ENCODE assay signal across 9 mouse cellular contexts in genomic region chr11:8566250-8566853, GRCm38 (mm10).
DNase-seq lines count a peak whose midpoint lies in the region; ATAC-seq lines count a peak whose summit lies in the region.
"Had no signal": no experiment of that assay in that cellular context is flagged by ENCODE, and none has a peak within 500 bp of the region (broad histone marks: within the 10 kb centered on the region; RNA-seq: fewer than 3 reads in every experiment).

No protein-coding gene starts in this region.

- ATAC-seq in hindbrain, embryonic 13.5 days (ENCODE audit: low FRiP score), result no peak

- no peaks in the 10 kb centered on the region for H3K27me3 ChIP-seq in hindbrain, embryonic 13.5 days
- H3K27me3 ChIP-seq: limb, embryonic 15.5 days had no signal

- no peak overlapping the region for H3K9ac ChIP-seq in hindbrain, embryonic 13.5 days
- H3K9ac ChIP-seq: limb, embryonic 15.5 days had no signal

- peak; percentile 58 for DNase-seq in layer of hippocampus, adult 11-12 months (ENCODE audit: low spot score)
- DNase-seq in layer of hippocampus, postnatal 36 days, result no peak
- DNase-seq in thymus, postnatal 25 days, result peak; percentile 16
- no peak for DNase-seq in thymus, postnatal 10 days (ENCODE audit: low spot score in 2 of 2)
- DNase-seq in lung, postnatal 14 days, result peak; percentile 15
- no peak for DNase-seq in cerebellum, adult 9-11 months
- DNase-seq in adrenal gland, adult (ENCODE audit: inconsistent age in 2 of 2, low spot score in 1 of 2), result no peak

- 81% methylated on average over 3 of the region's 3 CpGs for WGBS in hindbrain, embryonic 13.5 days

- no peaks in the 10 kb centered on the region for H3K9me3 ChIP-seq in hindbrain, embryonic 13.5 days
- H3K9me3 ChIP-seq: limb, embryonic 15.5 days had no signal

- H3K4me2 ChIP-seq in hindbrain, embryonic 13.5 days, result no peak overlapping the region
- H3K4me2 ChIP-seq: limb, embryonic 15.5 days had no signal

- no peak overlapping the region for H3K27ac ChIP-seq in hindbrain, embryonic 13.5 days
- H3K27ac ChIP-seq: limb, embryonic 15.5 days had no signal

- peaks cover 12% of the 10 kb centered on the region for H3K4me1 ChIP-seq in hindbrain, embryonic 13.5 days (replicated peaks)

- H3K4me3 ChIP-seq in hindbrain, embryonic 13.5 days, result no peak overlapping the region
- H3K4me3 ChIP-seq: limb, embryonic 15.5 days had no signal

- H3K36me3 ChIP-seq in hindbrain, embryonic 13.5 days, result no peaks in the 10 kb centered on the region

Comparison
In these comparisons a context has a peak if more than half of its experiments do, and no peak if none do; other contexts are left out.
1. DNase-seq: peak in layer of hippocampus, adult 11-12 months (single experiment), thymus, postnatal 25 days (single experiment) and lung, postnatal 14 days (single experiment); none in layer of hippocampus, postnatal 36 days (0 of 2), thymus, postnatal 10 days (0 of 2), cerebellum, adult 9-11 months (single experiment) and adrenal gland, adult (0 of 2).